Mouse (Mus musculus) CH12.LX (cell line): Measurements from ENCODE around the gene Col24a1.

Source experiments
- EP300 ChIP-seq: IDR thresholded peaks from 2 replicates; pipeline ENCODE4 v1.6.1; 2011; ENCODE audit warnings: low read length, improper control_type of control experiment
- IRF4 ChIP-seq: IDR thresholded peaks from 2 replicates; pipeline ENCODE4 v1.6.1; 2014; ENCODE audit warnings: low read depth, mild to moderate bottlenecking, inconsistent platforms, low read length, improper control_type of control experiment
- POLR2A ChIP-seq: IDR thresholded peaks from 2 replicates; pipeline ENCODE4 v1.6.1; 2011; ENCODE audit warnings: low read depth, mild to moderate bottlenecking, improper control_type of control experiment, low read length
- RCOR1 ChIP-seq: conservative IDR thresholded peaks from 2 replicates; pipeline ENCODE4 v1.6.1; 2012; ENCODE audit warnings: low read depth, mild to moderate bottlenecking, inconsistent platforms, low read length, improper control_type of control experiment
- UBTF ChIP-seq: IDR thresholded peaks from 2 replicates; pipeline ENCODE4 v1.6.1; 2012; ENCODE audit warnings: low read depth, mild to moderate bottlenecking, inconsistent platforms, low read length, improper control_type of control experiment, moderate library complexity
- USF2 ChIP-seq: conservative IDR thresholded peaks from 2 replicates; pipeline ENCODE4 v1.6.1; 2011; ENCODE audit warnings: low read depth, low read length, improper control_type of control experiment

GRCm38 (mm10) chr3:145491326-145491725 is 199.1 kb downstream of the Col24a1 start:
- TF ChIP-seq RCOR1 (no peak), UBTF (no peak), USF2 (no peak), IRF4 (no peak), EP300 (no peak), POLR2A (no peak)
